Mouse (Mus musculus) liver, adult 2 months (tissue): Measurements from ENCODE around the gene Mta1.

Experiments used
- CTCF ChIP-seq: fragments of 200-500 bp; IDR thresholded peaks from 2 replicates; pipeline ENCODE4 v1.5.1; 2011; ENCODE audit warnings: low read depth, low read length, control low read depth
- POLR2A ChIP-seq: fragments of 200-500 bp; IDR thresholded peaks from 2 replicates; pipeline ENCODE4 v1.6.1; 2011; ENCODE audit warnings: low read length, control low read depth; ENCODE audit not compliant: insufficient read depth; ENCODE audit errors: extremely low read depth

- TF ChIP-seq CTCF (no peak), POLR2A (no peak)
Measured at GRCm38 (mm10) chr12:113153971-113154370, 55.9 kb downstream of the Mta1 start.
